Mouse (Mus musculus): ENCODE results near the gene Cdr1. TPM values are rescaled to one million over a fixed set of nuclear protein-coding genes. Genes with fewer than 3 reads are reported as not detected.

The Cdr1 gene
- total and polyA plus RNA-seq, 3 experiments = not detected

- Histone ChIP-seq H3K9ac (ENCODE audit: insufficient read depth, low read depth) (no peak overlapping the region), H3K4me3 (replicated peaks in 1 of 3; ENCODE audit: low read depth in 2 of 3, low read length in 2 of 3, poor library complexity in 1 of 3) (no peak overlapping the region), H3K9me3 (replicated peaks; ENCODE audit: low read length) (no peaks in the 10 kb centered on the region), H3K79me2 (replicated peaks; ENCODE audit: control insufficient read depth, extremely low read depth, insufficient read depth, poor library complexity, severe bottlenecking) (no peaks in the 10 kb centered on the region), H3K4me1 (ENCODE audit: control insufficient read depth in 1 of 2, insufficient read depth in 2 of 2) (no peaks in the 10 kb centered on the region), H3K27me3 (replicated peaks) (no peaks in the 10 kb centered on the region), H3K27ac (ENCODE audit: insufficient read depth, low read depth) (no peak overlapping the region), H3K4me2 (ENCODE audit: insufficient read depth, low read depth, poor library complexity, severe bottlenecking) (no peak overlapping the region), H3K36me3 (replicated peaks in 1 of 2; ENCODE audit: control insufficient read depth in 1 of 2, insufficient read depth in 1 of 2, low read length in 1 of 2) (no peaks in the 10 kb centered on the region)
- DNase-seq (ENCODE audit: extremely low read depth) = no peak
- TF ChIP-seq TBP (conservative IDR thresholded peaks at IDR 0.05; ENCODE audit: low read depth, low read length) = no peak
- TF ChIP-seq MAX (IDR thresholded peaks at IDR 0.05; ENCODE audit: low read length) = no peak
- TF ChIP-seq ETS1 (conservative IDR thresholded peaks at IDR 0.05; ENCODE audit: low read depth, low read length) = no peak
- TF ChIP-seq CHD2 (IDR thresholded peaks at IDR 0.05; ENCODE audit: low read length) = no peak
- in situ Hi-C loops (cut with MboI; ENCODE audit: low pct_ligation_motif_present, low pct_unique_long_range_greater_than_20kb, low sequenced_read_pairs) (no loop called here), dilution Hi-C loops (cut with MboI; ENCODE audit: extremely low pct_ligation_motif_present, extremely low pct_unique_long_range_greater_than_20kb, low sequenced_read_pairs) (no loop called here)
Observed at GRCm38 (mm10) chrX:61134592-61134991, 50.8 kb downstream of the Cdr1 start.

Data from CH12.LX (cell line).